Mouse (Mus musculus) kidney, postnatal 0 days (tissue): Measurements from ENCODE around the gene Cideb. TPM values are rescaled to one million over a fixed set of nuclear protein-coding genes. Genes with fewer than 3 reads are reported as not detected.

Source experiments
- ATAC-seq: fragments of 200-750 bp; cut with Nextera tagmentation; replicated peaks from 2 replicates; pipeline ENCODE4 v1.8.0; 2017; ENCODE audit warnings: low read depth, moderate number of reproducible peaks, moderate TSS enrichment, moderate library complexity; ENCODE audit not compliant: low FRiP score
- DNase-seq: peaks from one replicate; pipeline ENCODE4 v3.0.0-alpha.2; 2016; ENCODE audit warnings: low spot score
- H3K27ac ChIP-seq: fragments of 300-500 bp; sonication (generic); 2 replicates; pipeline ENCODE4 v1.5.1; 2014; ENCODE audit warnings: mild to moderate bottlenecking
- H3K27me3 ChIP-seq: fragments of 300-500 bp; sonication (generic); 2 replicates; pipeline ENCODE4 v1.6.1; 2014; ENCODE audit warnings: low read length, mixed read lengths; ENCODE audit not compliant: insufficient read depth
- H3K36me3 ChIP-seq: fragments of 300-500 bp; sonication (generic); 2 replicates; pipeline ENCODE4 v1.6.1; 2014; ENCODE audit warnings: low read length, mixed read lengths; ENCODE audit not compliant: insufficient read depth
- H3K4me1 ChIP-seq: fragments of 300-500 bp; sonication (generic); replicated peaks from 2 replicates; pipeline ENCODE4 v1.6.1; 2014; ENCODE audit warnings: antibody characterized with exemption, low read length, mixed read lengths; ENCODE audit not compliant: insufficient read depth
- H3K4me2 ChIP-seq: fragments of 300-500 bp; sonication (generic); 2 replicates; pipeline ENCODE4 v1.6.1; 2014; ENCODE audit warnings: mild to moderate bottlenecking, low read length, moderate library complexity, mixed read lengths
- H3K4me3 ChIP-seq: fragments of 300-500 bp; sonication (generic); replicated peaks from 2 replicates; pipeline ENCODE4 v1.5.1; 2014; ENCODE audit warnings: low read depth, low read length
- H3K9ac ChIP-seq: fragments of 300-500 bp; sonication (generic); 2 replicates; pipeline ENCODE4 v1.6.1; 2014; ENCODE audit warnings: low read depth, low read length
- H3K9me3 ChIP-seq: fragments of 300-500 bp; sonication (generic); replicated peaks from 2 replicates; pipeline ENCODE4 v1.6.1; 2016; ENCODE audit warnings: low read length, inconsistent platforms, mixed read lengths
- CTCF ChIP-seq: IDR thresholded peaks from 2 replicates; pipeline ENCODE4 v1.5.1; 2016; ENCODE audit warnings: antibody characterized with exemption, low read depth, mild to moderate bottlenecking, moderate library complexity
- WGBS: fragments of 180-500 bp; shearing (Covaris S2); extraction: QIAGEN DNeasy Blood & Tissue Kit; methylation state at CpG from one replicate; pipeline ENCODE4 v1.1.7; 2014; 5-methylcytosine and 5-hydroxymethylcytosine counted together
- polyA plus RNA-seq: library from polyadenylated mRNA; unstranded; fragments of >200 nt; fragmentation: Nextera tagmentation; extraction: Ambion mirVana; gene quantifications from 2 replicates; pipeline ENCODE4 v1.2.1, GENCODE M21; 2015

The Cideb gene
- polyA plus RNA-seq, 1 experiment from 2014 or later, result 51.0 TPM

- no peaks in the 10 kb centered on the region for H3K36me3 ChIP-seq
- DNase-seq (no peak), ATAC-seq (no peak)
- H3K4me2 ChIP-seq, result no peak overlapping the region
- no peak overlapping the region for H3K9ac ChIP-seq
- TF ChIP-seq CTCF, result no peak
- H3K27ac ChIP-seq, result no peak overlapping the region
- peaks cover 7% of the 10 kb centered on the region for H3K4me1 ChIP-seq
- no peaks in the 10 kb centered on the region for H3K27me3 ChIP-seq
- H3K9me3 ChIP-seq, result no peaks in the 10 kb centered on the region
- no peak overlapping the region for H3K4me3 ChIP-seq
- whole genome bisulfite sequencing, result 60% methylated on average over 16 of the region's 16 CpGs
Observed at GRCm38 (mm10) chr14:55779656-55780055, 21.4 kb upstream of the Cideb start.

DNA sequence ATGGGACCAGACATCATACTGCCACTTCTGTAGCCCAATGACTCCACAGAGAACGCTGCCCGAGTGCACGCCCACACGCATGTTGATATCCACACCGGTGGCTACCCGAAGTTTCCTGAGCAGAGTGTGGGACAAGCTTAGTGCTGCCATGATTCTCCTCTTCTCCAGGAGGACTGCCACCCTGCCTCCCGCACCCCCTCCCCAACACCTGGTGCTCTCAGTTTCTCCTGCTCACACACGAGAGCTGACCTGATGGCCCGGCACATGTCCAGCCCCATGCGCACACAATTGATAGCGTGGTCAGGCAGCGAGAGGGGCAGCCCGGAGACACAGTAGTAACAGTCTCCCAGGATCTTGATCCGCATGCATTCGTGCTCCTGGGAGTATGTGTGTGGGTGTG is 20.4 kb upstream of the Cideb start:
- no peaks in the 10 kb centered on the region for H3K9me3 ChIP-seq
- WGBS, result 86% methylated on average over 15 of the region's 15 CpGs
- no peaks in the 10 kb centered on the region for H3K36me3 ChIP-seq
- H3K4me3 ChIP-seq, result no peak overlapping the region
- peaks cover 7% of the 10 kb centered on the region for H3K4me1 ChIP-seq
- no peak overlapping the region for H3K9ac ChIP-seq
- no peaks in the 10 kb centered on the region for H3K27me3 ChIP-seq
- no peak overlapping the region for H3K4me2 ChIP-seq
- ATAC-seq (no peak), DNase-seq (no peak)
- TF ChIP-seq CTCF, result no peak
- no peak overlapping the region for H3K27ac ChIP-seq

DNA sequence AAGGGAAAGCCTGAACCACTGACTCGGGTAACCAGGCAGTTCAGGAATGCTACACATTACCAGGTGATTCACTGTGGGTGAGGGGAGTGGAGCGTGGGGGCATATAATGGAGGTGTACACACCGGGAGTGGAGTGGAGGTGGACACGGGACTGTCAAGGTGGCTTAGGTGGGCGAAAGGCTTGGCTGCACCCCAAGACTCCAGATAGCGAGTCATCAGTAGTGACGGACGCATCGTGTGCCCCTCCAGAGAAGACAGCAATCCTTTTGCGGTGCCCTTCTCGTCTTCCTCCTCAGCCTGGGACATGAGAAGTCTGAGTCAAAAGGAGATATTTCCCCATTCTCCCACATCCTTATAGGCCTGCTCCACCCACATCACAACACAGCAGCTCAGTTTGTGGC is 19.5 kb upstream of the Cideb start:
- Histone ChIP-seq H3K4me3 (no peak overlapping the region), H3K36me3 (no peaks in the 10 kb centered on the region), H3K9ac (no peak overlapping the region), H3K4me2 (no peak overlapping the region), H3K9me3 (no peaks in the 10 kb centered on the region), H3K27me3 (no peaks in the 10 kb centered on the region), H3K27ac (no peak overlapping the region), H3K4me1 (peaks cover 7% of the 10 kb centered on the region)
- DNase-seq, result no peak
- ATAC-seq, result no peak
- no peak for TF ChIP-seq CTCF
- 84% methylated on average over 11 of the region's 11 CpGs for WGBS

DNA sequence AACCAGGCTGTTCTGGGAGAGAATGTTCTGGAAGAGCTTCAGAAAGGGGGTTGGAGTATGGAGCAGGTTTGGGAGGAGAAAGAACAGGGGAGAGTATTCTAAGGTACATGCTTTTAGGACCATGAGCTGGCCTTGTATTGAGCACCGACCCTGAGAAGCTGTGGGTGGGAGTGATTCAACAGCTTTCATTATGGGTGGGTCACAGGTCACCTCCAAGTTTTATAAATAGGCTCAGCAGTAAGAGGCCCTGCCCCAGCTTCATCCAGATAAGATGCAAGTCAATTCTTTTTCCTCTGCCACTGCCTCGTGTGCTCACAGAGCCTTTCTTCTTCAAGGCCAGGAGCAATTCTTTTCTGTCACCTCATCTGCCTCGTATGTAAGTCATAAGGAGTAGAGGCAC is 18.9 kb upstream of the Cideb start:
- peaks cover under 1% of the 10 kb centered on the region; the same call in 1 of the 2 replicates for H3K4me1 ChIP-seq
- no peaks in the 10 kb centered on the region for H3K9me3 ChIP-seq
- WGBS, result 32% methylated on average over 3 of the region's 3 CpGs
- H3K27ac ChIP-seq, result no peak overlapping the region
- H3K27me3 ChIP-seq, result no peaks in the 10 kb centered on the region
- no peak for TF ChIP-seq CTCF
- no peaks in the 10 kb centered on the region for H3K36me3 ChIP-seq
- no peak overlapping the region for H3K4me2 ChIP-seq
- H3K9ac ChIP-seq, result no peak overlapping the region
- no peak overlapping the region for H3K4me3 ChIP-seq
- DNase-seq (no peak), ATAC-seq (no peak)

DNA sequence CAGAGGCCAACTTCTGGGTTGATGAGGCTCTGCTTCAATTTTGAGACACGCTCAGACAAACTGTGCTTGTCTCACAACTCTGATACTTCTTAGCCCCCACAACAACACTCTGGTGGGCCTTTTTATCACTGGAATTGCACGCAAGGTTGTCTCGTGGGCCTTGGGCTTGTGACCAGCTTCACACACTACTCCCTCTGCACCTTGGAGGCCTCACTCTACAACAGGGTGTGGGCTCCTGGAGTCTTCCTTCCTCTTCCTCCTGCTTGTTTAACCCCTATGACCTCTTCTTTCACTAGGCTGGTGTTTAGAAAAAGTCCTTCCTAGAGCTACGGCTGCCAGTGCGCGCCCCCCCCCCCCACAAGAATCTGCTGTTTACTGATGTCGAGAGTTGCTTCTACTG is 18.5 kb upstream of the Cideb start:
- Histone ChIP-seq H3K27me3 (no peaks in the 10 kb centered on the region), H3K36me3 (no peaks in the 10 kb centered on the region), H3K9ac (no peak overlapping the region), H3K4me2 (no peak overlapping the region), H3K27ac (no peak overlapping the region), H3K9me3 (no peaks in the 10 kb centered on the region), H3K4me3 (no peak overlapping the region), H3K4me1 (no peaks in the 10 kb centered on the region; the same call in 1 of the 2 replicates)
- DNase-seq (no peak), ATAC-seq (no peak)
- TF ChIP-seq CTCF, result no peak
- WGBS, result 63% methylated on average over 7 of the region's 7 CpGs

DNA sequence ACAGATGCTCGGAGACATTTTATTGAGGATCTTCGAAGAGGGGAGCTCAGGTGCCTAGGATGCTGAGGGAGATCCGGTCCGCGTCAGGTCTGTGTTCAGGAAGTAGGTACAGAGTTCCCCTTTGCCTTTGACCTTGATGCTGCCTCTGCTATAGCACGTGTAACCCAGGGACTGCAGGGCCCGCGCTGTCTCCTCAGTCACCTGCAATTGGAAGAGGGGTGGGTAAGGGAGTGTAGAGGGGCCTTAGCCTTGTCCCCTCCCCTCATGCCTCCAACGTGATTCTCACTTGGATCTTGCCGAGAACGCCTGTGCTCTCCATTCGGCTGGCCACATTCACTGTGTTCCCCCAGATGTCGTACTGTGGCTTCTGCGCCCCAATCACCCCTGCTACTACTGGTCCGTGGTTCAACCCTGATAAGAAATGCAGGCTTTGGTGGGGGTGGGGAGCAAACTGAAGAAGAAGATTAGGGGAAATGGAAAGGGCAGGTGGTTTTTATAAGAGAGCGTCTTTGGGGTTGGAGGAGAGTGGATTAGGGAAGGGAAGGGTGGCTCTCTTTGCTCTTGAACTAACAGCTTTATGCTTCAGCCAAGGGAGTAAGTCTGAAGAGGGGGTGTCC is 10.9 kb upstream of the Cideb start:
- ATAC-seq, result no peak
- WGBS, result 82% methylated on average over 16 of the region's 16 CpGs
- no peak overlapping the region for H3K4me2 ChIP-seq
- no peaks in the 10 kb centered on the region for H3K9me3 ChIP-seq
- H3K9ac ChIP-seq, result no peak overlapping the region
- no peak overlapping the region for H3K27ac ChIP-seq
- no peak for DNase-seq
- no peaks in the 10 kb centered on the region for H3K36me3 ChIP-seq
- H3K27me3 ChIP-seq, result 0 out of 2 replicates have a peak, but pooled peaks cover 4% of the 10 kb centered on the region
- 0 out of 2 replicates have a peak, but pooled peaks cover 4% of the 10 kb centered on the region for H3K4me1 ChIP-seq
- no peak overlapping the region for H3K4me3 ChIP-seq
- no peak for TF ChIP-seq CTCF

DNA sequence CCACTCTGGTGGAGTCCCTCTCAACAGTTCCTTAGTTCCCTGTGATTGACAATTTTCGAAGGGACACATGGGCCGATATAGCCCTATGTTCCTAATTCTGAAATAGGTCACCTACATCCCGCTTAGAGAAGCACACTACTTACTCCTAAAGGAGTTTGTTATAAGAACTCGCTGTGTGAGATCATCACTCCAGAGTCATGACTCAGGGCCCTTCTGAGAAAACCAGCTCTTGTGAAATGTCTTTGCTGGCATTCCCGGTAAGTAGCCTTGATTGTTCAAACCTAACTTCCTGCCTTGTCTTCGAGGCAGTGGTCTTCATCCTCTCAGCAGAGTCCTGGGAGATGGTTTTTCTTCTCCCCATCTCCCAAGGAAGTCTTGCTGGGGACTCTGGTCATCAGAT is 10.3 kb upstream of the Cideb start:
- no peaks in the 10 kb centered on the region for H3K36me3 ChIP-seq
- H3K4me1 ChIP-seq, result 0 out of 2 replicates have a peak, but pooled peaks cover 4% of the 10 kb centered on the region
- H3K9ac ChIP-seq, result 0 out of 2 replicates have a peak overlapping the region, but pooled peaks have one; percentile 45
- DNase-seq, result no peak
- no peaks in the 10 kb centered on the region for H3K9me3 ChIP-seq
- H3K4me2 ChIP-seq, result no peak overlapping the region
- ATAC-seq, result no peak
- WGBS, result 86% methylated on average over 6 of the region's 6 CpGs
- TF ChIP-seq CTCF, result no peak
- H3K4me3 ChIP-seq, result no peak overlapping the region
- no peak overlapping the region for H3K27ac ChIP-seq
- 0 out of 2 replicates have a peak, but pooled peaks cover 4% of the 10 kb centered on the region for H3K27me3 ChIP-seq
